21 mouse cellular contexts compared by ENCODE assay signal in the genomic region with DNA sequence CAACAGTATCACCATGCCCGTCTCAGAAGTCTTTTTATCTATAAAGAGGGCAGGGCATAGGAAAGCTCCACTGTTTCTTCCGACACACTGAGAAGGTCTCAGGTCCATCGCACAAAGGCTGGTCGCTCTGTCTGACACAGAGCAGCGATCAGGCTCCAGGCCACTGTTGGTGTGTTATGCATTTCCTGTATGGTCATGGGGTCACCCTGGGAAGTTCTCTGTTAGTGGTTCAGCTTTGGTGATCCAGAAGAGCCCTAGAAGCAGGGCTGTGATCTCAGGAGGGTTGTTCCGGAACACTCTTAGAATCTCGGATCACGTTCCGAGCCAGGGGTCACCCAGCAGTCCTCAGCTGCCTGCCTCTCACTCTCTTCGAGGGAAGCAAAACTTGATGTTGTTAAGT.
DNase-seq lines count a peak whose midpoint lies in the region; ATAC-seq and TF ChIP-seq lines count a peak whose summit lies in the region.
"Had no signal": no experiment of that assay in that cellular context is flagged by ENCODE, and none has a peak within 500 bp of the region (broad histone marks: within the 10 kb centered on the region; RNA-seq: fewer than 3 reads in every experiment).

No protein-coding gene starts in this region.

- H3K4me2 ChIP-seq in liver, embryonic 15.5 days: no peak overlapping the region
- no peak overlapping the region for H3K4me2 ChIP-seq in kidney, postnatal 0 days (ENCODE audit: low read length)
- H3K4me2 ChIP-seq: forebrain, embryonic 13.5 days; neural tube, embryonic 13.5 days had no signal

- no peaks in the 10 kb centered on the region for H3K27me3 ChIP-seq in liver, embryonic 15.5 days
- H3K27me3 ChIP-seq in kidney, postnatal 0 days (ENCODE audit: insufficient read depth, low read length): no peaks in the 10 kb centered on the region
- no peaks in the 10 kb centered on the region for H3K27me3 ChIP-seq in splenic B cell, adult 2 months (ENCODE audit: control insufficient read depth, insufficient read depth, low read length, poor library complexity, severe bottlenecking)
- H3K27me3 ChIP-seq: forebrain, embryonic 13.5 days; neural tube, embryonic 13.5 days had no signal

- DNase-seq in liver: no peak
- no peak for DNase-seq in kidney, postnatal 0 days (ENCODE audit: low spot score)
- peak; percentile 59 for DNase-seq in splenic B cell, adult 2 months (ENCODE audit: low read depth, low spot score)
- no peak for DNase-seq in adrenal gland, postnatal 14 days
- DNase-seq in natural killer cell, adult 2 months (ENCODE audit: low spot score in 2 of 2): no peak
- DNase-seq: cerebellum, adult 11 months; cerebellum, postnatal 14 days; gastrocnemius, postnatal 14 days; heart, postnatal 14 days; lung, postnatal 10 days; right cerebral cortex, postnatal 25 days; thymus, adult 2 months had no signal

- TF ChIP-seq CTCF in kidney, postnatal 0 days (IDR thresholded peaks at IDR 0.05; ENCODE audit: low read depth): no peak

- peaks cover 14% of the 10 kb centered on the region for H3K4me1 ChIP-seq in liver, embryonic 15.5 days (replicated peaks)
- H3K4me1 ChIP-seq in kidney, postnatal 0 days (replicated peaks; ENCODE audit: insufficient read depth, low read length): peaks cover 14% of the 10 kb centered on the region; the same call in 1 of the 2 replicates

- no peak overlapping the region for H3K27ac ChIP-seq in liver, embryonic 15.5 days (replicated peaks)
- H3K27ac ChIP-seq in kidney, postnatal 0 days: 0 out of 2 replicates have a peak overlapping the region, but pooled peaks have one; percentile 31
- H3K27ac ChIP-seq: embryonic facial prominence, embryonic 10.5 days; forebrain, embryonic 13.5 days; layer of hippocampus, adult 2 months; left cerebral cortex, adult 2 months; liver, embryonic 14.5 days; neural tube, embryonic 13.5 days had no signal

- 66% methylated on average over 10 of the region's 10 CpGs for WGBS in liver, embryonic 15.5 days (ENCODE audit: insufficient replicate concordance)
- WGBS in kidney, postnatal 0 days: 41% methylated on average over 10 of the region's 10 CpGs

- H3K36me3 ChIP-seq in liver, embryonic 15.5 days (replicated peaks): no peaks in the 10 kb centered on the region
- no peaks in the 10 kb centered on the region for H3K36me3 ChIP-seq in kidney, postnatal 0 days (ENCODE audit: insufficient read depth, low read length)
- H3K36me3 ChIP-seq in splenic B cell, adult 2 months (ENCODE audit: control insufficient read depth, insufficient read depth, low read length, poor library complexity, severe bottlenecking): no peaks in the 10 kb centered on the region
- H3K36me3 ChIP-seq: embryonic facial prominence, embryonic 10.5 days; neural tube, embryonic 13.5 days had no signal

- no peaks in the 10 kb centered on the region for H3K9me3 ChIP-seq in liver, embryonic 15.5 days (replicated peaks)
- H3K9me3 ChIP-seq in kidney, postnatal 0 days (replicated peaks; ENCODE audit: low read length): no peaks in the 10 kb centered on the region
- H3K9me3 ChIP-seq: embryonic facial prominence, embryonic 10.5 days; forebrain, embryonic 13.5 days; neural tube, embryonic 13.5 days had no signal

- ATAC-seq in liver, embryonic 15.5 days (ENCODE audit: insufficient read depth): no peak
- ATAC-seq in common myeloid progenitor, adult 5-6 weeks (replicated peaks; ENCODE audit: low read depth, poor library complexity, severe bottlenecking): 0 out of 2 replicates have a peak, but pooled peaks have one; percentile 28
- ATAC-seq in kidney, postnatal 0 days (replicated peaks; ENCODE audit: low FRiP score, low read depth): no peak; the same call in 1 of the 2 replicates
- ATAC-seq: forebrain, embryonic 13.5 days; hindbrain, embryonic 16.5 days had no signal

- no peak overlapping the region for H3K4me3 ChIP-seq in liver, embryonic 15.5 days (replicated peaks)
- H3K4me3 ChIP-seq in kidney, postnatal 0 days (replicated peaks; ENCODE audit: low read depth, low read length): no peak overlapping the region
- H3K4me3 ChIP-seq: embryonic facial prominence, embryonic 10.5 days; forebrain, embryonic 13.5 days; layer of hippocampus, adult 2 months; left cerebral cortex, adult 2 months; neural tube, embryonic 13.5 days had no signal

- H3K9ac ChIP-seq in liver, embryonic 15.5 days: 0 out of 2 replicates have a peak overlapping the region, but pooled peaks have one; percentile 6
- no peak overlapping the region for H3K9ac ChIP-seq in kidney, postnatal 0 days (ENCODE audit: low read depth, low read length)
- H3K9ac ChIP-seq: forebrain, embryonic 13.5 days; liver, embryonic 14.5 days; neural tube, embryonic 13.5 days had no signal
